Mouse (Mus musculus) hindbrain, postnatal 0 days (tissue): ENCODE data around the gene Prmt8. TPM values are rescaled to one million over a fixed set of nuclear protein-coding genes. Genes with fewer than 3 reads are reported as not detected.
A peak's percentile ranks its signal among the peaks of the same experiment; 100 is the strongest.

Source experiments
- ATAC-seq: fragments of 200-750 bp; cut with Nextera tagmentation; 2 replicates; pipeline ENCODE4 v1.8.0; 2017; ENCODE audit warnings: mild to moderate bottlenecking, moderate TSS enrichment, moderate library complexity
- DNase-seq: peaks from one replicate; pipeline ENCODE4 v3.0.0-alpha.2; 2015; ENCODE audit warnings: low spot score
- H3K27ac ChIP-seq: fragments of 300-500 bp; sonication (generic); 2 replicates; pipeline ENCODE4 v1.5.1; 2014; ENCODE audit warnings: mild to moderate bottlenecking
- H3K27me3 ChIP-seq: fragments of 300-500 bp; sonication (generic); 2 replicates; pipeline ENCODE4 v1.6.1; 2014; ENCODE audit warnings: low read length, mixed read lengths; ENCODE audit not compliant: insufficient read depth
- H3K36me3 ChIP-seq: fragments of 300-500 bp; sonication (generic); 2 replicates; pipeline ENCODE4 v1.6.1; 2014; ENCODE audit warnings: low read length, mixed read lengths; ENCODE audit not compliant: insufficient read depth
- H3K4me1 ChIP-seq: fragments of 300-500 bp; sonication (generic); 2 replicates; pipeline ENCODE4 v1.6.1; 2014; ENCODE audit warnings: antibody characterized with exemption, low read length, mixed read lengths; ENCODE audit not compliant: insufficient read depth
- H3K4me2 ChIP-seq: fragments of 300-500 bp; sonication (generic); 2 replicates; pipeline ENCODE4 v1.6.1; 2014; ENCODE audit warnings: low read depth, mild to moderate bottlenecking, low read length, moderate library complexity, mixed read lengths
- H3K4me3 ChIP-seq: fragments of 300-500 bp; sonication (generic); 2 replicates; pipeline ENCODE4 v1.5.1; 2014; ENCODE audit warnings: low read length
- H3K9ac ChIP-seq: fragments of 300-500 bp; sonication (generic); replicated peaks from 2 replicates; pipeline ENCODE4 v1.6.1; 2014; ENCODE audit warnings: mild to moderate bottlenecking, low read length, moderate library complexity, mixed read lengths
- H3K9me3 ChIP-seq: fragments of 300-500 bp; sonication (generic); 2 replicates; pipeline ENCODE4 v1.6.1; 2016; ENCODE audit warnings: low read length, mixed read lengths
- CTCF ChIP-seq: IDR thresholded peaks from 2 replicates; pipeline ENCODE4 v1.5.1; 2016; ENCODE audit warnings: antibody characterized with exemption, control low read depth, low read depth
- WGBS: fragments of 180-500 bp; shearing (Covaris S2); extraction: QIAGEN DNeasy Blood & Tissue Kit; methylation state at CpG from one replicate; pipeline ENCODE4 v1.1.7; 2014; 5-methylcytosine and 5-hydroxymethylcytosine counted together
- polyA plus RNA-seq: library from polyadenylated mRNA; unstranded; fragments of >200 nt; fragmentation: Nextera tagmentation; extraction: Ambion mirVana; gene quantifications from 2 replicates; pipeline ENCODE4 v1.2.1, GENCODE M21; 2015
- total RNA-seq: library from RNA; depleted of rRNA; stranded (reverse); fragments of >200 nt; gene quantifications from 2 replicates; pipeline ENCODE4 v1.2.3, GENCODE M21; 2014

The Prmt8 gene
- total and polyA plus RNA-seq, 2 experiments from 2014 or later: 28.7 to 35.5 TPM

DNA sequence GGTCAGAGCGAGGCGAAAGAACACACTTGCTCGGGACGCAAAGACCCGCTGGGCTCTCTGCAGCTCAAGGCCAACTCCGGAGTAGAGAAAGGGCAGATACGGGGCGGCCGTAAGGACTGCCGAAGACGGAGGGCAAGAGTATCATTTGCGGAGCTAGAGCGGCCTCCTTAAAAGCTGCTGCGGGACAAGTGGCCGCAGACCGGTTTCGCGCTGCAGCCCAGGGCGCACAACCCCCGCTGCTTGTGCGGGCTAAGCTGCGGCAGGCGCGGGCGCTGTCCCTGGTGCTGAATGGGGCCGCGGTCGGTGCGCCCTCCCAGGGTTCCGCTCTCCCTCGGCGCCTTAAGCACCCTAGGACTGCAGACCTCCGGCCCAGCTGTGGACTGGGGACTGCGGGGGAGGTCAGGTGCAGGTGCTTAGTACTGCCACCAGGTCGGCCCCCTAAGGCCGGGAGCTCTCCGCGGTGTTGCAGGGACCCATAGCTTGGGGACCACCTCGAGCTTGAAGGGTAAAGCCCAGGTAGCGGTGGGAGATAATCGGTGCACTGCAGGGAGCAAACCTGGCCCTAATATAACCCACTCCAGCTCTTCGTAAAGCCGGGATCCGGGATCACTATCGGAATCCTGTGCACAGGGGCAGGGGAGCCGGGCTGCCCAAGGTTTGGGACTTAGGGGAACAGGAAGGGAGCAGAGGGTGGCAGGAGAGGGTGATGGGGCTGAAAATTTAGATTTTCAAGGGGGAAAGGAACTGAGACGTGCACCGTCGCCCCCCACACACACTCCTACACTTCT lies 1.4 kb downstream of the Prmt8 start:
- WGBS: under 1% methylated on average over 49 of the region's 49 CpGs
- TF ChIP-seq CTCF: peak; percentile 36
- peak overlapping the region; percentile 89 for H3K4me2 ChIP-seq
- H3K9me3 ChIP-seq: no peaks in the 10 kb centered on the region
- peak overlapping the region; percentile 77 for H3K27ac ChIP-seq
- H3K4me1 ChIP-seq: 0 out of 2 replicates have a peak, but pooled peaks cover 10% of the 10 kb centered on the region
- H3K36me3 ChIP-seq: no peaks in the 10 kb centered on the region
- peak overlapping the region; percentile 67 for H3K9ac ChIP-seq
- H3K27me3 ChIP-seq: no peaks in the 10 kb centered on the region
- peak overlapping the region; percentile 72 for H3K4me3 ChIP-seq
- DNase-seq: peak; percentile 64
- ATAC-seq: peak; percentile 24

DNA sequence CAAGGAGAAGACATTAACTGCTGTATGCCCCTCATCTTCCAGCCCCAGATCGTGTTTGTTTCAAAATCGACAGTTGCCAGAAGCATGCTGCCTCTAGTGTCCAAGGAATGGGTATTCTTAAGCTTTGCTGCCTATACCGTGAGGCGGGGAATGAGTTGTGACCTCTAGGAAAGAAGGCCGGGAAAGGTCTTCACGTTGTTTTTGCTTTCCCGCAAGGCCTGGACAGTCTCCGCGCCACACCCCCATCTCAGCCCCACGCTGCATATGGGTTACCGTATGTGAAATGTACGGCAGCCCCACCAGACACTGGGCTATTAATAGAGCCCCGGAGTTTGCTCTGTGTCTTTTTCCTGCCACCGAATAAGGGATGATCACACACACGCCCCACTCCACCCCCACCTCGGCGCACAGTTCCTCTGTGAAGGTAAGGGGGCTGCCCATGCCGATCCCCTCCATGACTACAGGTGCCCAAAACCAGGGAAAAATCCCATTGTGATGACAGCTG lies 2.0 kb downstream of the Prmt8 start:
- Histone ChIP-seq H3K9me3 (no peaks in the 10 kb centered on the region), H3K36me3 (no peaks in the 10 kb centered on the region), H3K9ac (peak overlapping the region; percentile 67), H3K4me1 (0 out of 2 replicates have a peak, but pooled peaks cover 10% of the 10 kb centered on the region), H3K4me3 (peak overlapping the region; percentile 72), H3K4me2 (peak overlapping the region; percentile 89), H3K27me3 (no peaks in the 10 kb centered on the region), H3K27ac (peak overlapping the region; percentile 77)
- peak; percentile 39; the same call in 1 of the 2 replicates for TF ChIP-seq CTCF
- DNase-seq (peak; percentile 59), ATAC-seq (peak; percentile 27)
- under 1% methylated on average over 18 of the region's 18 CpGs for WGBS

- peak overlapping the region; percentile 89 for H3K4me2 ChIP-seq
- under 1% methylated on average over 28 of the region's 28 CpGs for WGBS
- no peaks in the 10 kb centered on the region for H3K36me3 ChIP-seq
- H3K4me1 ChIP-seq: 0 out of 2 replicates have a peak, but pooled peaks cover 10% of the 10 kb centered on the region
- peak overlapping the region; percentile 77; the same call in 1 of the 2 replicates for H3K27ac ChIP-seq
- ATAC-seq (peak; percentile 65), DNase-seq (peak; percentile 72)
- H3K9ac ChIP-seq: peak overlapping the region; percentile 67
- TF ChIP-seq CTCF: no peak
- H3K4me3 ChIP-seq: peak overlapping the region; percentile 72
- H3K27me3 ChIP-seq: no peaks in the 10 kb centered on the region
- no peaks in the 10 kb centered on the region for H3K9me3 ChIP-seq
These were observed 2.6 kb downstream of the Prmt8 start for GRCm38 (mm10) chr6:127766641-127767200.

GRCm38 (mm10) chr6:127766041-127766604 lies 3.1 kb downstream of the Prmt8 start:
- Histone ChIP-seq H3K36me3 (no peaks in the 10 kb centered on the region), H3K4me3 (peak overlapping the region; percentile 72), H3K27me3 (no peaks in the 10 kb centered on the region), H3K4me2 (peak overlapping the region; percentile 89), H3K27ac (0 out of 2 replicates have a peak overlapping the region, but pooled peaks have one; percentile 77), H3K4me1 (0 out of 2 replicates have a peak, but pooled peaks cover 9% of the 10 kb centered on the region), H3K9ac (no peak overlapping the region), H3K9me3 (no peaks in the 10 kb centered on the region)
- ATAC-seq: peak; percentile 10; the same call in 1 of the 2 replicates
- peak; percentile 62 for DNase-seq
- 8% methylated on average over 9 of the region's 11 CpGs for WGBS
- no peak for TF ChIP-seq CTCF

DNA sequence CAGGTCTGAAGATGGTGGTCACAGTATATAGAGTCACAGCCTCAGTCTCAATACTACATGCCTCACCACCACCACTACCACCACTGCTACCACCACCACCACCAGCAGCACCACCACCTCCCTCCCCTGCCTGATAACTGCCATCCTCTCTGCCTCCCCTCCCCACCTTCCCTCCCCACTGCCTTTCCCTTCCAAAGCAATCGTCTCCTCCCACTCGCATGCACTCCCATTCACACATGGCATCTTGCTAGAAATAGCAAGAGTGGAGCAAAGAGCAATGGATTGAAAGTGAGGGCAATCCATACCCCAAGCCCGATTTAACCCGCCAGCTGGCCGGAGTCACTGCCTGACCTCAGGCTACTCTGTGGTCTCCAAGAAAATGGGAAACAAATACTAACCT lies 3.7 kb downstream of the Prmt8 start:
- peak overlapping the region; percentile 72 for H3K4me3 ChIP-seq
- no peak for DNase-seq
- no peak for TF ChIP-seq CTCF
- H3K36me3 ChIP-seq: no peaks in the 10 kb centered on the region
- H3K27me3 ChIP-seq: no peaks in the 10 kb centered on the region
- H3K4me1 ChIP-seq: 0 out of 2 replicates have a peak, but pooled peaks cover 7% of the 10 kb centered on the region
- H3K4me2 ChIP-seq: peak overlapping the region; percentile 89
- no peak for ATAC-seq
- WGBS: 38% methylated on average over 5 of the region's 5 CpGs
- no peak overlapping the region for H3K9ac ChIP-seq
- no peak overlapping the region for H3K27ac ChIP-seq
- no peaks in the 10 kb centered on the region for H3K9me3 ChIP-seq

GRCm38 (mm10) chr6:127758264-127758663 lies 11.0 kb downstream of the Prmt8 start:
- no peaks in the 10 kb centered on the region for H3K9me3 ChIP-seq
- TF ChIP-seq CTCF: no peak
- peak; percentile 19; the same call in 1 of the 2 replicates for ATAC-seq
- H3K9ac ChIP-seq: no peak overlapping the region
- H3K27me3 ChIP-seq: no peaks in the 10 kb centered on the region
- no peak for DNase-seq
- 68% methylated on average over 4 of the region's 4 CpGs for WGBS
- no peak overlapping the region for H3K4me3 ChIP-seq
- H3K27ac ChIP-seq: no peak overlapping the region
- no peaks in the 10 kb centered on the region for H3K36me3 ChIP-seq
- no peak overlapping the region for H3K4me2 ChIP-seq
- H3K4me1 ChIP-seq: 0 out of 2 replicates have a peak, but pooled peaks cover 3% of the 10 kb centered on the region
